Mouse (Mus musculus) intestine, postnatal 0 days (tissue): ENCODE measurements around the gene Pak3. TPM values are rescaled to one million over a fixed set of nuclear protein-coding genes. Genes with fewer than 3 reads are reported as not detected.

ENCODE experiments used
- ATAC-seq: fragments of 200-750 bp; cut with Nextera tagmentation; 2 replicates; pipeline ENCODE4 v1.8.0; 2017; ENCODE audit warnings: mild to moderate bottlenecking, moderate TSS enrichment, moderate library complexity
- H3K27ac ChIP-seq: fragments of 300-500 bp; sonication (generic); 2 replicates; pipeline ENCODE4 v1.5.1; 2014; ENCODE audit warnings: mild to moderate bottlenecking, low read depth, low read length, moderate library complexity
- H3K27me3 ChIP-seq: fragments of 300-500 bp; sonication (generic); replicated peaks from 2 replicates; pipeline ENCODE4 v1.6.1; 2014; ENCODE audit warnings: low read length, mixed read lengths; ENCODE audit not compliant: control insufficient read depth, insufficient read depth
- H3K36me3 ChIP-seq: fragments of 300-500 bp; sonication (generic); 2 replicates; pipeline ENCODE4 v1.6.1; 2014; ENCODE audit warnings: mild to moderate bottlenecking, moderate library complexity; ENCODE audit not compliant: control insufficient read depth, insufficient read depth
- H3K4me1 ChIP-seq: fragments of 300-500 bp; sonication (generic); replicated peaks from 2 replicates; pipeline ENCODE4 v1.6.1; 2014; ENCODE audit warnings: antibody characterized with exemption, low read length, mixed read lengths; ENCODE audit not compliant: control insufficient read depth, insufficient read depth
- H3K4me2 ChIP-seq: fragments of 300-500 bp; sonication (generic); replicated peaks from 2 replicates; pipeline ENCODE4 v1.6.1; 2014; ENCODE audit warnings: low read depth, mild to moderate bottlenecking, moderate library complexity
- H3K4me3 ChIP-seq: fragments of 300-500 bp; sonication (generic); 2 replicates; pipeline ENCODE4 v1.5.1; 2014; ENCODE audit warnings: low read depth, low read length
- H3K9ac ChIP-seq: fragments of 300-500 bp; sonication (generic); 2 replicates; pipeline ENCODE4 v1.6.1; 2014; ENCODE audit warnings: mild to moderate bottlenecking, low read depth, low read length
- H3K9me3 ChIP-seq: fragments of 300-500 bp; sonication (generic); 2 replicates; pipeline ENCODE4 v1.6.1; 2016; ENCODE audit warnings: mixed run types; ENCODE audit not compliant: control insufficient read depth
- CTCF ChIP-seq: sonication (generic); IDR thresholded peaks from 2 replicates; pipeline ENCODE4 v1.5.1; 2016; ENCODE audit warnings: low read depth, mild to moderate bottlenecking, control low read depth, antibody characterized with exemption, moderate library complexity
- WGBS: fragments of 180-500 bp; shearing (Covaris S2); extraction: QIAGEN DNeasy Blood & Tissue Kit; methylation state at CpG from one replicate; pipeline ENCODE4 v1.1.7; 2014; 5-methylcytosine and 5-hydroxymethylcytosine counted together
- polyA plus RNA-seq: library from polyadenylated mRNA; unstranded; fragments of >200 nt; fragmentation: Nextera tagmentation; extraction: Ambion mirVana; gene quantifications from 2 replicates; pipeline ENCODE4 v1.2.1, GENCODE M21; 2015

Gene Pak3
- polyA plus RNA-seq, 1 experiment from 2014 or later = 3.1 TPM

DNA sequence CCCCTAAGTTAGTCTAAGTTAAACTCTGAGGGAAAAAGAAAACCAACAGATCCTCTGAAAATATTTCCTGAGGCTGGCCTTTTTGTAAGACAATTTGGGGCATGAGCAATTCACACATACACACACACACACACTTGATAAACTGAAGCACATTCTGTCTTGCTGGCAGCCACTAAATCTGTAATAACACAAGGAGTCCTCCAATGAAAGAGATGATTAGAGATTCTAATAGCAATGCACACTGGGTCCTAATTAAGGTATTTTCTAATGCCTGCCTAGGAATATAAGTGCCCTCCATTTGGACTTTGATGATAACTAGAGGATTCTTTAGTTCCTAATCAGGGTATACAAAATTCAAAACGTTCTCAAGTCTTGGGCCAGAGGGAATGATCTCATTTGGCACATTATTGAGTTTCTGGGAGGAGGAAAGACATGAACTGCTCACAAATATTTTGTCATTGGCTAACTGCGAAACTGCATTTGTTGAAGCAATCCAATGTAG is 62.1 kb downstream of the Pak3 start:
- no peak overlapping the region for H3K4me2 ChIP-seq
- no peak for ATAC-seq

DNA sequence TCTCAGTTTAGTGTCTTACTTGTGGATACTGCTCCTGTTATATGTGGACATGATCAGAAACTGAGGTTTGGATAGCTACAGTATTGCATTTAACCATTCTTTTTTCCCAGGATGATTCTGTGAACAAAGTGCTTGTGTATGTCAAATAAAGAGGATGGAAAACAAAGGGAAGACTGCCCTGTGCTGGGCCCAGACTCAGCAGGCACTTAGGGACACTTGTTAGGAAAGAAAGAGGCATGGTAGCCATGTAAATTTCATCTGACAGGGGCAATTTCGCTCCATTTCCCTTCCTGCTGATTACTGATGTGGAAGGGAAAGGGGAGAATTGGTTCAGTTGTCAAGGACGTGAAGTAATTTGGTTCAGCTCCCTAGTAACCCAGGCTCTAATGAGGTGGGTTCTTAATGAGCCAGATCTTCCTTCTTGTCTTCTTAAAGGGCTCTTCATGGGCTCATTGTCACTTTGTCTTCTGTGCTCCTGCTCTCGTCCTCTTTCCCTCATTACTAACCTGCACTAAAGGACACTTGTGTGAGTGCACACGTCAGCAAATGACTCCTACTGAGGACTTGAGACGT is 88.6 kb downstream of the Pak3 start:
- no peaks in the 10 kb centered on the region for H3K27me3 ChIP-seq
- no peaks in the 10 kb centered on the region for H3K9me3 ChIP-seq
- H3K36me3 ChIP-seq = no peaks in the 10 kb centered on the region
- H3K4me1 ChIP-seq = no peaks in the 10 kb centered on the region
- no peak for TF ChIP-seq CTCF
- H3K27ac ChIP-seq = no peak overlapping the region
- H3K4me3 ChIP-seq = no peak overlapping the region
- no peak overlapping the region for H3K9ac ChIP-seq
- ATAC-seq = no peak
- 72% methylated on average over 5 of the region's 5 CpGs for WGBS
- H3K4me2 ChIP-seq = no peak overlapping the region

More for the DNA sequence above, 62.1 kb downstream of the Pak3 start:
- H3K36me3 ChIP-seq = no peaks in the 10 kb centered on the region
- no peak overlapping the region for H3K9ac ChIP-seq
- WGBS = 65% methylated on average over 2 of the region's 2 CpGs
- no peak overlapping the region for H3K27ac ChIP-seq
- no peaks in the 10 kb centered on the region for H3K27me3 ChIP-seq
- H3K4me1 ChIP-seq = no peaks in the 10 kb centered on the region
- no peak for TF ChIP-seq CTCF
- no peaks in the 10 kb centered on the region for H3K9me3 ChIP-seq
- no peak overlapping the region for H3K4me3 ChIP-seq

DNA sequence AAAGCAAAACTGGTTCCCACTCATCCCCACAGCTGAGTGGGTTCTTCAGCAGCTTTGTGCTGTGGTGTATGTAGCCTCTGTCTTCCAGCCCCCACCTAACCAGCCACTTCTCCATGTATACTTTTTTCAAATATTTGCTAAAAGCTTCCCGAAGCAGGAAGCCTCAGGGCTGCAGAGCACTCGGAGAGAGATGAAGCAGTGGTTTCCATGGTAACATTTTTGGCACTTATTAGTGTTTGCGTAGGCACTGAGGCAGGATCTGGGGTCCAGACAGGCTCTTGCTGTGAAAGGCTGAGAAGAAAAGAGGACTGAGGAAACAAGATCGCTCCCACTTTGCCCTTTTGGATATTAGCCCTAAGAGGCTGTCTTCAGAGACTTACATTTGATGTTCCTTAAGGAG is 100.3 kb downstream of the Pak3 start:
- no peak for TF ChIP-seq CTCF
- Histone ChIP-seq H3K4me1 (no peaks in the 10 kb centered on the region), H3K27me3 (no peaks in the 10 kb centered on the region), H3K9ac (no peak overlapping the region), H3K4me2 (no peak overlapping the region), H3K9me3 (no peaks in the 10 kb centered on the region), H3K4me3 (no peak overlapping the region), H3K27ac (no peak overlapping the region), H3K36me3 (no peaks in the 10 kb centered on the region)
- no peak for ATAC-seq
- 52% methylated on average over 4 of the region's 4 CpGs for WGBS

DNA sequence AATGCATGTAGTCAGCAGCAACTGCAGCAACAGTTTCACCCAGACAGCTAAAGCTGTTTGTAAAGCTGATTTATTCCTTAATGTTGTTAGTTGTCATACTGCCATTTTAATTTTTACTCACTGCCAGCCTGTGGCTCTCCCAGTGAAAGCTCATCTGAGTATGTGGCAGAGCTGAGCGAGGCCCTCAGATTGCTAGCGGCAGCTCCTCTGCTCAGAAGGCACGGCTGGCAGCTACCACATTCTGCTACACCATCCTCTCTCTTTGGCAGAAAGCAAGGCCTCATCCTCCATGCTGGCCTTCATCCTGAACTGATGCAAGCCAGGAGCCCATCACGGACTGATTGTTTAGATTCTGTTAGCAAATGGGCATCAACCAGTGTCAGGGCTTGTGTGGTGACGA is 109.4 kb downstream of the Pak3 start:
- no peak for ATAC-seq
- no peak for TF ChIP-seq CTCF

DNA sequence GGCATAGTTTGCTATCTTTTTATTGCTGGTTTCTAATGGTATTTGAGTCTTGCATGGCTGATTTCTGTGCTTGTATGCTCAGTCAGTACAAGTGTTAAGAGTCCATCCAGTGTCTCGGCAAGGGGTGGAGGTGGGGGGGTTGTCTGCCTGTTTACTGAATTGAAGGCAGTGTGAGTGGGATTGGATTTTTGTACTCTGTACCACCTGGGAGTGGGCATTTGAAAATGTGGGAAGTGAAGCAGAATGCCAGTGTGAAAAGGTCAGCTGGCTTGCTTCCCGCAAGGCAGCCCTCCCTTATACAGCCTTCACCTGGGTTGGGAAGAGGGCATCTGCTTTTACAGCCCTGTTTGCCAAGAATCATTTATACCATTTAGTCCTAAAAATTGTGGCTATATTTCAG is 125.5 kb downstream of the Pak3 start:
- no peak overlapping the region for H3K9ac ChIP-seq
- 74% methylated on average over 2 of the region's 2 CpGs for WGBS
- H3K4me3 ChIP-seq = no peak overlapping the region
- no peaks in the 10 kb centered on the region for H3K4me1 ChIP-seq
- H3K9me3 ChIP-seq = no peaks in the 10 kb centered on the region
- H3K36me3 ChIP-seq = no peaks in the 10 kb centered on the region
- no peak overlapping the region for H3K4me2 ChIP-seq
- H3K27me3 ChIP-seq = no peaks in the 10 kb centered on the region
- H3K27ac ChIP-seq = no peak overlapping the region
- no peak for TF ChIP-seq CTCF
- ATAC-seq = no peak

More for the DNA sequence above, 109.4 kb downstream of the Pak3 start:
- no peaks in the 10 kb centered on the region for H3K27me3 ChIP-seq
- H3K4me1 ChIP-seq = no peaks in the 10 kb centered on the region
- no peaks in the 10 kb centered on the region for H3K9me3 ChIP-seq
- no peak overlapping the region for H3K4me2 ChIP-seq
- H3K36me3 ChIP-seq = no peaks in the 10 kb centered on the region
- H3K4me3 ChIP-seq = no peak overlapping the region
- H3K27ac ChIP-seq = no peak overlapping the region
- no peak overlapping the region for H3K9ac ChIP-seq
- 76% methylated on average over 5 of the region's 5 CpGs for WGBS

DNA sequence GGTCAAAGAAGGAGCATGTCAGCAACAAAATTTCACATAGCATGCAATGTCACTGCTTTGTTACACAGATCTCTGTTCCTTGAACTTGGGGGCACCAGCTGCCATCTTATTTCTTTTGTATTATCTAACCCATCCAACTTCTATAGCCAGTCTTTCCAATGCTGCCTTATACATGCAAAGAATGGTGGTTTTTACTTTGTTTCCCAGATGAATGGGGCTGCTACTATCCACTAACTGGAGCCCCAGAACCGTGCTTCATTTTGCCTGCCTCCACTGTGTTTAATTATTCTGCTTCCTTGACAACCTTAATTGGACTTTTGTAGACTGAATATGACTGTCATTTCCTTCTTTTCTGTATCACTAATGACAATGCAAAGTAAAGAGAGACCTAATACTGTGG is 126.4 kb downstream of the Pak3 start:
- TF ChIP-seq CTCF = no peak

More for the DNA sequence above, 126.4 kb downstream of the Pak3 start:
- Histone ChIP-seq H3K4me3 (no peak overlapping the region), H3K4me1 (no peaks in the 10 kb centered on the region), H3K9me3 (no peaks in the 10 kb centered on the region), H3K27ac (no peak overlapping the region), H3K9ac (no peak overlapping the region), H3K27me3 (no peaks in the 10 kb centered on the region), H3K36me3 (no peaks in the 10 kb centered on the region), H3K4me2 (no peak overlapping the region)
- no peak for ATAC-seq
- WGBS = 50% methylated on average over 1 of the region's 1 CpGs
